Mouse (Mus musculus): Measurements from ENCODE around the gene Med15. TPM values are rescaled to one million over a fixed set of nuclear protein-coding genes. Genes with fewer than 3 reads are reported as not detected.
"Not testable (repeated sequence)": the region's sequence is repeated elsewhere in the genome, so short reads cannot be mapped to it uniquely, and the experiment has no call there.

Gene Med15
- polyA plus RNA-seq, 1 experiment from 2014 or later: 59.4 TPM

DNA sequence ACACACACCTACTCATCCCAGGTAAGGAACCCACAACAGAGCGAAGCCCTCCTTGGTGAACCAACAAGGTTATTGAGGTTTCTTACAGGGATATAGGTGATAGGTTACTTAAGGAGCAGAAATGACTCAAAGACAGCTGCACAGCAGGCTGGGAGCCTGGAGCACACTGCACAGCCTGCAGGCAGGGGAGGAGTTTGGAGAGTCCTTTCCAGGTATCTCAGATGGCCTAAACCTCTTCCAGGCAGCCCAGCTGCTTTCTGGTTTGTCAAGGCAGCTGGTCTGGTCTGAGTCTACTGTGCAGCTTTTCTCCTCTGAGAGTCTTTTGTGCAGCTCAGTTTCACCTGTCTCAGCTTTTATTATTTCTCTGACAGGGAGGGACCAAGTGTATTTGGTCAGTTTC, 25.1 kb upstream of the Med15 start:
- no peak overlapping the region for H3K9ac ChIP-seq
- peaks cover 29% of the 10 kb centered on the region for H3K4me1 ChIP-seq
- no peak overlapping the region for H3K27ac ChIP-seq
- no peak overlapping the region for H3K4me3 ChIP-seq
- no peaks in the 10 kb centered on the region for H3K36me3 ChIP-seq (replicated peaks)
- ATAC-seq (replicated peaks): no peak
- no peak overlapping the region for H3K4me2 ChIP-seq
- no peaks in the 10 kb centered on the region for H3K27me3 ChIP-seq (replicated peaks)
- H3K9me3 ChIP-seq: no peaks in the 10 kb centered on the region
- WGBS: 92% methylated on average over 1 of the region's 1 CpGs

GRCm38 (mm10) chr16:17753686-17754085, 21.0 kb upstream of the Med15 start:
- H3K9ac ChIP-seq: no peak overlapping the region
- H3K27me3 ChIP-seq (replicated peaks): no peaks in the 10 kb centered on the region
- 38% methylated on average over 1 of the region's 1 CpGs for WGBS
- H3K4me3 ChIP-seq: no peak overlapping the region
- peaks cover 2% of the 10 kb centered on the region for H3K4me1 ChIP-seq
- H3K4me2 ChIP-seq: no peak overlapping the region
- no peak for ATAC-seq (replicated peaks)
- H3K27ac ChIP-seq: no peak overlapping the region
- no peaks in the 10 kb centered on the region for H3K9me3 ChIP-seq
- H3K36me3 ChIP-seq (replicated peaks): no peaks in the 10 kb centered on the region

DNA sequence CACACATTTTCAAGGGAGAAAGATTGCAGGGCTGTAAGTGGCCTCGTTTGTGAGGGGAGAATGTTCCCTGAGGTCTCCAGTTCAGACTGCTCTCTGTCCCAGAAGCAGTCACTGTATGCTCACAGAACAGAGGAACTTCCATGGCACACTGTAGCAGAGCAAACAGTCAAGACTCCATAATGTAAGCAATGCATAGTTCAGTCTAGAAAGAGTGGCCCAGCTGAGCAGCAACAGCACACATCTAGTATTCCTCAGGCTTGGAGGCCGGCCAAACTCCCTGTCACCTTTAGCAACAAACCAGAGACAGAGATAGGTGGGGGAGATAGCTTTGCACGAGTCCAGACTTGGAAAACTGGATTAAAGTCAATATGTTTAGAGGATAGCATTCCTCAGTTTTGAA, 20.3 kb upstream of the Med15 start:
- Histone ChIP-seq H3K4me1 (no peaks in the 10 kb centered on the region), H3K36me3 (replicated peaks) (no peaks in the 10 kb centered on the region), H3K4me3 (no peak overlapping the region), H3K4me2 (no peak overlapping the region), H3K27me3 (replicated peaks) (no peaks in the 10 kb centered on the region), H3K9me3 (no peaks in the 10 kb centered on the region), H3K9ac (no peak overlapping the region), H3K27ac (no peak overlapping the region)
- 34% methylated on average over 3 of the region's 3 CpGs for WGBS
- ATAC-seq (replicated peaks): no peak

DNA sequence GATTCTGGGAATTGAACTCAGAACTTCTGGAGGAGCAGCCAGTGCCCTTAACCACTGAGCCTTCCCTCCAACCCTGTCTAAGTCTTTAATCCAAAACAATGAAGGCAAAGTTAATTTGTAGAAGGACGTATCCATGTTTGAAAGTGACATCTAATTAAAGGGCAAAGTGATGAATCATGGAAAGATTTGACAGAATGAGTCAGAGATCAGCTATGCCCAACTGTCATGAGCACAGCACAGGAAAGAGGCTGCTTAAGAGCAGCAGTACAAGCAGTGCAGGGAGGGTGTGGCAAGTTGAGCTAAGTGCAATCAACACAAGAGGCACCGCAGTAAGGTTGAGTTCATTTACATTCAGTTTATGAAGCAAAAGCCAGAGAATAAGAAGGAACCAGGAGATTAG, 12.4 kb upstream of the Med15 start:
- WGBS: 86% methylated on average over 2 of the region's 2 CpGs

DNA sequence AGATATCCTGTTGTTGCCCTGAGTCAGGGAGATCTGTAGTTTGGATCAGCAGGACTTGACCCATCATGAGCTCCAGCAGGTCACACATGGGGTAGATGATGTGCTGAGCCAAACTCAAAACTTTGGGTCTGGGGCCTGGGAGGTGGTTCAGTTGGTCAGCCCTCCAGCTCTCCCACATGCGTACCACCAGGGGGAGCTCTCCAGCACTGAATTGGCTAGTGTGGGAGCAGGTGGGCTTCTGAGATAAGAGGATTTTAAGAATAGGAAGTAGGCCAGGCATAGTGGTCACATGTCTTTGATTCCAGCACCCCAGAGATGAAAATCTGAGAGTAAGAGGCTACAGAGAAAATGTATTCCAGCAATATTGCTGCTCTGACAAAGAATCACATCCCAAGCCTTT, 11.8 kb upstream of the Med15 start:
- no peak for ATAC-seq (replicated peaks)
- 25% methylated on average over 1 of the region's 1 CpGs for WGBS

More for the DNA sequence above, 12.4 kb upstream of the Med15 start:
- H3K36me3 ChIP-seq (replicated peaks): no peaks in the 10 kb centered on the region
- no peak overlapping the region for H3K9ac ChIP-seq
- no peak overlapping the region for H3K4me2 ChIP-seq
- H3K4me3 ChIP-seq: no peak overlapping the region
- no peaks in the 10 kb centered on the region for H3K4me1 ChIP-seq
- no peak for ATAC-seq (replicated peaks)
- no peaks in the 10 kb centered on the region for H3K27me3 ChIP-seq (replicated peaks)
- H3K27ac ChIP-seq: no peak overlapping the region
- H3K9me3 ChIP-seq: no peaks in the 10 kb centered on the region

DNA sequence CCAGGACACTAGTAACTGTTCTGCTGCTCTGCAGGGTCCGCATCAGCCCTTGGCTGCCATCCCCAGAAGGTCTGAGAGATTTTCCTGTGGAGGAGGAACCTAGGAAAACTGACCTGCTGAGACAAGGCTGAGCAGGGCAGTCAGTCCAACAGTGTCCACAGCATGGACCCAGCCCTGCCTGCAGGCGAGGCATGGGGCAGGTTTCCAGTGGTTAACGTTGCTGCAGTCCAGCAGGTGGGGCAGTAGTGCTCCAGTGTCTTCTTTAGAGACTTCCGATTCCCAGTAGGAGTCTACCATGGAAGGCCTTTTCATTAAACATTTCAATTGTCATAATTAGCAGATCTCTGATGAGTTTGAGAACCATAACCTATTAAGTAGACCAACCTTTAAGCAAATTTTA, 10.6 kb upstream of the Med15 start:
- 39% methylated on average over 4 of the region's 4 CpGs for WGBS
- Histone ChIP-seq H3K9ac (no peak overlapping the region), H3K4me1 (no peaks in the 10 kb centered on the region), H3K9me3 (no peaks in the 10 kb centered on the region), H3K4me2 (no peak overlapping the region), H3K27me3 (replicated peaks) (no peaks in the 10 kb centered on the region), H3K36me3 (replicated peaks) (no peaks in the 10 kb centered on the region), H3K27ac (no peak overlapping the region), H3K4me3 (no peak overlapping the region)
- ATAC-seq (replicated peaks): no peak

More for the DNA sequence above, 11.8 kb upstream of the Med15 start:
- Histone ChIP-seq H3K9ac (no peak overlapping the region), H3K9me3 (no peaks in the 10 kb centered on the region), H3K4me2 (no peak overlapping the region), H3K27ac (no peak overlapping the region), H3K4me1 (no peaks in the 10 kb centered on the region), H3K4me3 (no peak overlapping the region), H3K36me3 (replicated peaks) (no peaks in the 10 kb centered on the region), H3K27me3 (replicated peaks) (no peaks in the 10 kb centered on the region)

DNA sequence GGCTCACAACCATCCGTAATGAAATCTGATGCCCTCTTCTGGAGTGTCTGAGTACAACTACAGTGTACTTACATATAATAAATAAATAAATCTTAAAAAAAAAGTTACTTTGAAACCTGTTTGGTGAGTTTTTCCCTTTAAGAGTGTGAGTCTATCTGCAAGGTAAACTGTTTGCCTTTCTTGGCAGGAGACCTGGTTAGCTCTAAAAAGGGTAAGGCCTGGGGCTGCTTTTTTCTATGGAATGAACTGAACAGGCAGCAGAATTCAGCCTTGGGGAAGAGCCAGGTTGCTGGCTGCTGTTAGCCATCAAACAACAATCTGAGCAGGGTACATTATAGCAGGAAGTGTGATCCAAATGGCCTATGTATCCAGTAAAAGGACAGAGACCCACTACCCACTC, 10.1 kb upstream of the Med15 start:
- Histone ChIP-seq H3K36me3 (replicated peaks) (no peaks in the 10 kb centered on the region), H3K4me2 (no peak overlapping the region), H3K9me3 (no peaks in the 10 kb centered on the region), H3K4me3 (no peak overlapping the region), H3K9ac (no peak overlapping the region), H3K27me3 (replicated peaks) (no peaks in the 10 kb centered on the region), H3K27ac (no peak overlapping the region), H3K4me1 (no peaks in the 10 kb centered on the region)
- 80% methylated on average over 1 of the region's 1 CpGs for WGBS
- no peak for ATAC-seq (replicated peaks)

- Histone ChIP-seq H3K27me3 (replicated peaks) (no peaks in the 10 kb centered on the region), H3K4me1 (no peaks in the 10 kb centered on the region), H3K27ac (no peak overlapping the region), H3K9me3 (no peaks in the 10 kb centered on the region), H3K4me3 (no peak overlapping the region), H3K36me3 (replicated peaks) (no peaks in the 10 kb centered on the region), H3K4me2 (no peak overlapping the region), H3K9ac (no peak overlapping the region)
- ATAC-seq (replicated peaks): no peak
- WGBS: 91% methylated on average over 4 of the region's 4 CpGs
Observed at GRCm38 (mm10) chr16:17740080-17740479, 7.4 kb upstream of the Med15 start.

GRCm38 (mm10) chr16:17736156-17736555, 3.5 kb upstream of the Med15 start:
- WGBS: 67% methylated on average over 4 of the region's 4 CpGs
- H3K9me3 ChIP-seq: no peaks in the 10 kb centered on the region
- no peaks in the 10 kb centered on the region for H3K4me1 ChIP-seq
- no peak overlapping the region for H3K4me2 ChIP-seq
- H3K9ac ChIP-seq: no peak overlapping the region
- no peak overlapping the region for H3K27ac ChIP-seq
- no peak overlapping the region for H3K4me3 ChIP-seq
- H3K36me3 ChIP-seq (replicated peaks): no peaks in the 10 kb centered on the region
- H3K27me3 ChIP-seq (replicated peaks): no peaks in the 10 kb centered on the region
- ATAC-seq (replicated peaks): no peak

DNA sequence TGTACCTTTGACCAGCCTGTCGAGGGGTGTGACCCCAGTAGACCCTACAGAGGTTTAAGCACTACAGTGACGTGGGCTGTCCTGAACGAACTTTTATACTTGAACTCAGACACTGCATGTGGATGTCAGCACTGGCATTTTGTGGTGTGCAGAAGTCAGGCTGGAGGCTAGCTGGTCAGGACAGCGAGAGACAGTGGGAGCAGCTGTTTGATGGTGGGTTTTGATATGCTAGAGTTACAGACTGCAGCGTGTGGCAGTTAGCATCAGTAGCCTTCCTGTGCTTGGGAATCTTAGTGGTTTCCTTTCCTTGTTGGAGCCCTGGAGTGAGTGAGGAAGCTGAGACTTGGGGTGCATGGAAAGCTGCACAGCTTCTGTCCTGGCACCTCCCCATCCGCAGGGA, 2.2 kb upstream of the Med15 start:
- ATAC-seq (replicated peaks); H3K36me3 ChIP-seq (replicated peaks): not testable (repeated sequence)

DNA sequence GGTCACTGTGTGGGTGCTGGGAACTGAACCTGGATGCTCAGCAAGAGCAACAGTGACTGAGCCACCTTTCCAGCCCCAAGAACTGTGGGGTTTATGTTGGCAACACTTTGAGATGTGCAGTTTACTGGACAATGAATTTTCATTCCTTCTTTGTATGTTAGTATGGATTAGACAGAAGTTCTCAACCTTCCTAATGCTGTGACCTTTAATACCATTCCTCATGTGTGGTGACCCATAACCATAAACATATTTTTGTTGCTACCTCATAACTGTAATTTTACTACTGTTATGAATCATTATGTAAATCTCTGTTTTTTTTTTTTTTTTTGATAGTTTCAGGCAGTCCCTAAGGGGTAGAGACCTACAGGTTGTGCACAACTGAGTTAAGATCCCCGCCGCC, 955 bp upstream of the Med15 start:
- no peaks in the 10 kb centered on the region for H3K9me3 ChIP-seq
- H3K9ac ChIP-seq: no peak overlapping the region
- no peak for ATAC-seq (replicated peaks)
- no peak overlapping the region for H3K4me3 ChIP-seq
- H3K27ac ChIP-seq: no peak overlapping the region
- no peaks in the 10 kb centered on the region for H3K4me1 ChIP-seq
- no peaks in the 10 kb centered on the region for H3K27me3 ChIP-seq (replicated peaks)
- H3K4me2 ChIP-seq: peak overlapping the region; percentile 39
- no peaks in the 10 kb centered on the region for H3K36me3 ChIP-seq (replicated peaks)
- WGBS: 89% methylated on average over 2 of the region's 2 CpGs

More for the DNA sequence above, 2.2 kb upstream of the Med15 start:
- H3K4me2 ChIP-seq; H3K9ac ChIP-seq; H3K27ac ChIP-seq; H3K27me3 ChIP-seq (replicated peaks); H3K4me1 ChIP-seq; H3K4me3 ChIP-seq; H3K9me3 ChIP-seq: not testable (repeated sequence)
- 85% methylated on average over 6 of the region's 6 CpGs for WGBS

DNA sequence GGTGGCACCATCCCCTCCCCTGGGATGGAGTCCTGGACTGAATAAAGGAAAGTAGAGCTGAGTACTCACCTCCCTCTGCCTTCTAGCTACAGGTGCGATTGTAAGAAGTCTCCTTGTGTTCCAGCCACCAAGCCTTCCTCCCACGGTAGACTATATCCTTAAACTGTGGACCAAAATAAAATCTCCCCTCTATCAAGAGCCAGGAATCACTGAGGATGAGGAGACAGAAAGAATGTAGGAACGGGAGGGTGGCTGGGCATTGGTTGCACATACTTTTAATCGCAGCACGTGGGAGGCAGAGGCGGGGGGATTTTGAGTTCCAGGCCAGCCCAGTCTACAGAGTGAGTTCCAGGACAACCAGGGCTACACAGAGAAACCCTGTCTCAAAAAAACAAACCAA, 260 bp downstream of the Med15 start:
- ATAC-seq (replicated peaks): no peak

GRCm38 (mm10) chr16:17732021-17732420, 670 bp downstream of the Med15 start:
- 48% methylated on average over 3 of the region's 3 CpGs for WGBS
- H3K4me3 ChIP-seq: no peak overlapping the region
- no peaks in the 10 kb centered on the region for H3K9me3 ChIP-seq
- no peak overlapping the region for H3K9ac ChIP-seq
- no peaks in the 10 kb centered on the region for H3K36me3 ChIP-seq (replicated peaks)
- no peak for ATAC-seq (replicated peaks)
- H3K4me2 ChIP-seq: no peak overlapping the region
- H3K4me1 ChIP-seq: no peaks in the 10 kb centered on the region
- H3K27ac ChIP-seq: no peak overlapping the region
- H3K27me3 ChIP-seq (replicated peaks): no peaks in the 10 kb centered on the region

More for the DNA sequence above, 260 bp downstream of the Med15 start:
- no peak overlapping the region for H3K4me3 ChIP-seq
- WGBS: 76% methylated on average over 6 of the region's 6 CpGs
- no peak overlapping the region for H3K9ac ChIP-seq
- no peaks in the 10 kb centered on the region for H3K4me1 ChIP-seq
- no peaks in the 10 kb centered on the region for H3K9me3 ChIP-seq
- H3K27ac ChIP-seq: no peak overlapping the region
- H3K4me2 ChIP-seq: no peak overlapping the region
- H3K36me3 ChIP-seq (replicated peaks): no peaks in the 10 kb centered on the region
- H3K27me3 ChIP-seq (replicated peaks): no peaks in the 10 kb centered on the region

- Histone ChIP-seq H3K9ac (no peak overlapping the region), H3K27ac (no peak overlapping the region), H3K4me2 (no peak overlapping the region), H3K4me1 (no peaks in the 10 kb centered on the region), H3K36me3 (replicated peaks) (no peaks in the 10 kb centered on the region), H3K4me3 (no peak overlapping the region), H3K27me3 (replicated peaks) (no peaks in the 10 kb centered on the region), H3K9me3 (no peaks in the 10 kb centered on the region)
- ATAC-seq (replicated peaks): no peak
Observed at GRCm38 (mm10) chr16:17729974-17730373, 2.7 kb downstream of the Med15 start.
